Mouse (Mus musculus) intestine, embryonic 14.5 days (tissue): ENCODE data around the gene Slc18a3. TPM values are rescaled to one million over a fixed set of nuclear protein-coding genes. Genes with fewer than 3 reads are reported as not detected.

Source experiments
- ATAC-seq: fragments of 200-750 bp; cut with Nextera tagmentation; replicated peaks from 2 replicates; pipeline ENCODE4 v1.8.0; 2017; ENCODE audit warnings: low read depth, moderate number of reproducible peaks, moderate TSS enrichment, moderate library complexity; ENCODE audit not compliant: low FRiP score, low TSS enrichment
- DNase-seq: peaks from one replicate; pipeline ENCODE4 v3.0.0-alpha.2; 2018; ENCODE audit warnings: low spot score
- H3K27ac ChIP-seq: fragments of 300-500 bp; sonication (generic); 2 replicates; pipeline ENCODE4 v1.5.1; 2014; ENCODE audit warnings: low read depth, mild to moderate bottlenecking, control low read depth
- H3K27me3 ChIP-seq: fragments of 300-500 bp; sonication (generic); replicated peaks from 2 replicates; pipeline ENCODE4 v1.6.1; 2014; ENCODE audit warnings: low read length, control low read depth; ENCODE audit not compliant: control insufficient read depth, insufficient read depth
- H3K36me3 ChIP-seq: fragments of 300-500 bp; sonication (generic); 2 replicates; pipeline ENCODE4 v1.6.1; 2014; ENCODE audit warnings: low read length, control low read depth; ENCODE audit not compliant: control insufficient read depth, insufficient read depth
- H3K4me1 ChIP-seq: fragments of 300-500 bp; sonication (generic); replicated peaks from 2 replicates; pipeline ENCODE4 v1.6.1; 2014; ENCODE audit warnings: low read length, control low read depth, mixed read lengths; ENCODE audit not compliant: control insufficient read depth, insufficient read depth
- H3K4me2 ChIP-seq: fragments of 300-500 bp; sonication (generic); 2 replicates; pipeline ENCODE4 v1.6.1; 2014; ENCODE audit warnings: low read length
- H3K4me3 ChIP-seq: fragments of 300-500 bp; sonication (generic); 2 replicates; pipeline ENCODE4 v1.5.1; 2014; ENCODE audit warnings: low read depth, low read length, control low read depth, mixed read lengths
- H3K9ac ChIP-seq: fragments of 300-500 bp; sonication (generic); 2 replicates; pipeline ENCODE4 v1.6.1; 2014; ENCODE audit warnings: mild to moderate bottlenecking, low read length
- H3K9me3 ChIP-seq: fragments of 300-500 bp; sonication (generic); 2 replicates; pipeline ENCODE4 v1.6.1; 2016; ENCODE audit warnings: low read length, control low read depth; ENCODE audit not compliant: control insufficient read depth
- WGBS: fragments of 180-500 bp; shearing (Covaris S2); extraction: QIAGEN DNeasy Blood & Tissue Kit; methylation state at CpG from one replicate; pipeline ENCODE4 v1.1.7; 2014; 5-methylcytosine and 5-hydroxymethylcytosine counted together
- polyA plus RNA-seq: library from polyadenylated mRNA; unstranded; fragments of >200 nt; fragmentation: Nextera tagmentation; extraction: Ambion mirVana; gene quantifications from 2 replicates; pipeline ENCODE4 v1.2.1, GENCODE M21; 2014

The Slc18a3 gene
- 11.3 TPM in 2 replicates for polyA plus RNA-seq

GRCm38 (mm10) chr14:32464601-32465505, at the start of gene Slc18a3:
Gene Slc18a3, minus strand, starts transcription at chr14:32464850.
- peak; percentile 56 for DNase-seq
- ATAC-seq, result no peak
- H3K27ac ChIP-seq, result no peak within 1 kb of the TSS
- no peak within 1 kb of the TSS for H3K9ac ChIP-seq
- 1% methylated on average over 64 of the region's 70 CpGs for WGBS
- H3K4me1 ChIP-seq, result peaks cover 10% of the 10 kb centered on the region
- no peaks in the 10 kb centered on the region for H3K9me3 ChIP-seq
- peak within 1 kb of the TSS; percentile 63 for H3K4me2 ChIP-seq
- peaks cover 81% of the 10 kb centered on the region for H3K27me3 ChIP-seq
- H3K36me3 ChIP-seq, result no peaks in the 10 kb centered on the region
- H3K4me3 ChIP-seq, result peak within 1 kb of the TSS; percentile 36

GRCm38 (mm10) chr14:32513336-32514032, 48.8 kb upstream of the Slc18a3 start, which contains the start of gene Ercc6:
Gene Ercc6, plus strand, starts transcription at chr14:32513521.
- H3K4me2 ChIP-seq, result peak within 1 kb of the TSS; percentile 70
- H3K27ac ChIP-seq, result peak within 1 kb of the TSS; percentile 64; the same call in 1 of the 2 replicates
- peak within 1 kb of the TSS; percentile 80 for H3K4me3 ChIP-seq
- ATAC-seq (peak; percentile 98), DNase-seq (peak; percentile 98)
- no peaks in the 10 kb centered on the region for H3K27me3 ChIP-seq
- H3K4me1 ChIP-seq, result peaks cover 9% of the 10 kb centered on the region
- H3K9me3 ChIP-seq, result no peaks in the 10 kb centered on the region
- H3K36me3 ChIP-seq, result peaks cover 16% of the 10 kb centered on the region
- peak within 1 kb of the TSS; percentile 75 for H3K9ac ChIP-seq
- WGBS, result under 1% methylated on average over 62 of the region's 62 CpGs

GRCm38 (mm10) chr14:32512912-32513311, 48.3 kb upstream of the Slc18a3 start:
- Histone ChIP-seq H3K4me1 (peaks cover 9% of the 10 kb centered on the region), H3K9me3 (no peaks in the 10 kb centered on the region), H3K4me3 (peak overlapping the region; percentile 80), H3K9ac (peak overlapping the region; percentile 75; the same call in 1 of the 2 replicates), H3K4me2 (peak overlapping the region; percentile 70), H3K27me3 (no peaks in the 10 kb centered on the region), H3K36me3 (peaks cover 15% of the 10 kb centered on the region), H3K27ac (no peak overlapping the region)
- WGBS, result 40% methylated on average over 9 of the region's 9 CpGs
- ATAC-seq (peak; percentile 24; the same call in 1 of the 2 replicates), DNase-seq (no peak)

GRCm38 (mm10) chr14:32509443-32509961, 44.9 kb upstream of the Slc18a3 start:
- 89% methylated on average over 6 of the region's 6 CpGs for WGBS
- Histone ChIP-seq H3K36me3 (no peaks in the 10 kb centered on the region), H3K4me1 (peaks cover 6% of the 10 kb centered on the region), H3K4me2 (no peak overlapping the region), H3K4me3 (no peak overlapping the region), H3K9ac (no peak overlapping the region), H3K27me3 (no peaks in the 10 kb centered on the region), H3K27ac (no peak overlapping the region), H3K9me3 (no peaks in the 10 kb centered on the region)
- ATAC-seq (no peak), DNase-seq (no peak)

GRCm38 (mm10) chr14:32508105-32508835, 43.6 kb upstream of the Slc18a3 start:
- Histone ChIP-seq H3K27ac (no peak overlapping the region), H3K4me2 (no peak overlapping the region), H3K9me3 (no peaks in the 10 kb centered on the region), H3K4me1 (no peaks in the 10 kb centered on the region), H3K27me3 (no peaks in the 10 kb centered on the region), H3K36me3 (no peaks in the 10 kb centered on the region), H3K9ac (no peak overlapping the region), H3K4me3 (no peak overlapping the region)
- WGBS, result 50% methylated on average over 10 of the region's 10 CpGs
- DNase-seq (no peak), ATAC-seq (no peak)

GRCm38 (mm10) chr14:32507216-32507615, 42.6 kb upstream of the Slc18a3 start:
- no peak overlapping the region for H3K4me3 ChIP-seq
- no peak overlapping the region for H3K27ac ChIP-seq
- H3K27me3 ChIP-seq, result no peaks in the 10 kb centered on the region
- ATAC-seq, result no peak
- no peak for DNase-seq
- H3K36me3 ChIP-seq, result no peaks in the 10 kb centered on the region
- no peaks in the 10 kb centered on the region for H3K4me1 ChIP-seq
- WGBS, result 88% methylated on average over 4 of the region's 4 CpGs
- H3K9me3 ChIP-seq, result no peaks in the 10 kb centered on the region
- no peak overlapping the region for H3K4me2 ChIP-seq
- no peak overlapping the region for H3K9ac ChIP-seq

GRCm38 (mm10) chr14:32506329-32506728, 41.7 kb upstream of the Slc18a3 start:
- no peaks in the 10 kb centered on the region for H3K9me3 ChIP-seq
- DNase-seq (no peak), ATAC-seq (no peak)
- no peak overlapping the region for H3K27ac ChIP-seq
- no peaks in the 10 kb centered on the region for H3K36me3 ChIP-seq
- H3K4me2 ChIP-seq, result no peak overlapping the region
- H3K4me1 ChIP-seq, result no peaks in the 10 kb centered on the region
- H3K9ac ChIP-seq, result no peak overlapping the region
- 83% methylated on average over 10 of the region's 10 CpGs for whole genome bisulfite sequencing
- no peaks in the 10 kb centered on the region for H3K27me3 ChIP-seq
- H3K4me3 ChIP-seq, result no peak overlapping the region

- no peaks in the 10 kb centered on the region for H3K27me3 ChIP-seq
- no peaks in the 10 kb centered on the region for H3K4me1 ChIP-seq
- no peak overlapping the region for H3K27ac ChIP-seq
- H3K4me2 ChIP-seq, result no peak overlapping the region
- WGBS, result 82% methylated on average over 1 of the region's 1 CpGs
- no peak overlapping the region for H3K4me3 ChIP-seq
- no peaks in the 10 kb centered on the region for H3K36me3 ChIP-seq
- no peaks in the 10 kb centered on the region for H3K9me3 ChIP-seq
- ATAC-seq (no peak), DNase-seq (no peak)
- no peak overlapping the region for H3K9ac ChIP-seq
Measured at GRCm38 (mm10) chr14:32503897-32504296, 39.2 kb upstream of the Slc18a3 start.
